Mouse (Mus musculus) thymus, adult 18-20 months (tissue): ENCODE data around the gene Npas3.

Experiments used
- DNase-seq, 2 experiments: peaks; one replicate each; pipeline ENCODE4 v3.0.0; 2022; ENCODE audit warnings: mixed read lengths in 2 of 2

The Npas3 gene

DNA sequence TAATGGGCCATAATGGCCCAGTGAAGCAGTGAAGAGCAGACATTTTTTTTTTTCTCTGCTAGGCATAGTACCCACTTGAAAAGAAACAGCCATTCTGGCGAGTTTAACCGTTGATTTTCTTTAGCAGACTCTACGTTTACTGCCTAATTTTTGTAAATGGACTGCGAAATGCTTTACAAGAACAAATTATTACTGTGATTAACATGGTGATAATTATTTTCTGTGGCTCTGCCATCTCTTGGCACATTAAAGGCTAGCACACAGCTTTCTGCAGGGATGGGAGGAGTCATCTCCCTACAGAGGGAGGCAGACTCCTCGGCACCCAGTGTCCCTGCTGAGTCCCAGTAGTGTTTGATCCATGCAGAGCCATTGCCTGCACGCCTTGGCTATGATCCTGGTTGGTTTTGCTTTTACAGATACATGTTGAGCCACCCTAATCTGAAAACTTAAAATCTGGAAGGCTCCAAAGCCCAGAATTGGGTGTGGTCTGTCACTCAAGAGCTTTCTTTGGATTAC lies 341.0 kb downstream of the Npas3 start:
- no peak for DNase-seq

DNA sequence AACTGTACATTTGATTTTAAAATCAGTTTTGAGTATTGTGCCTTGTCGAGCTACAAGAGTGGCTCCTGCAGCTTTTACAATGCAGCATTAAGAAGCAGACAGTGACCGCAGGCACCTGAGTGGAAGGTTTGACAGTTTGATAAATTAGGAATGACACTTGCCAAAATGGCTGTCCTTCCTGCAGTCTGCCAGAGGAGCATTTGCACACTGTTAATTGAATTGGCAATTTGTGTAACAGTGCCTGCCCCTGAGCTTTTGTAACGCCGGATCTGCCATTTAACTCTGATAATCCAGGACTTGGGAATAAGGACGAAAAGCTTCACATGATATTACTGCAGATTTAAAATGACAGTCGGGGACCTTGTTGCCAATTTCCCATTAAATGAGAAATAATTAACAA lies 357.2 kb downstream of the Npas3 start:
- DNase-seq: no peak

DNA sequence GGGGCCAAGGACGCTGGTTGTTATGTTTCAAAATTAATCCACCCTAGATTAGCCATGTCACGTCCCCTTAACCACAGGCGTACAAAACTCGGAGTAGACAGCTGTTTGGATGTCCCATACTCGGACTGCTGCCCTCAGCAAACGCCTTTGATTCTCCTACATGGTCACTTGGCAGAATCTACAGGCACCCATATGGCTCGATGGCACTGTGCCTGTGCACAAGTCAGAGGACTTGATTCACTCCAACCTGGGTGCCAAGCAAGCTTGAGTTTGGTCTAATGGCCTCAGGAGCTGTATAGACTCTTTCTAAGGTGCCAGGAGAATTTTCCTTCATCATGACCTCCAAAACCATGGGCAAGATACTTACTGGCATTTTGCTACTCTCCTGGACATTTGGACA lies 363.6 kb downstream of the Npas3 start:
- DNase-seq: no peak

GRCm38 (mm10) chr12:53621271-53621670 lies 372.8 kb downstream of the Npas3 start:
- DNase-seq: no peak

DNA sequence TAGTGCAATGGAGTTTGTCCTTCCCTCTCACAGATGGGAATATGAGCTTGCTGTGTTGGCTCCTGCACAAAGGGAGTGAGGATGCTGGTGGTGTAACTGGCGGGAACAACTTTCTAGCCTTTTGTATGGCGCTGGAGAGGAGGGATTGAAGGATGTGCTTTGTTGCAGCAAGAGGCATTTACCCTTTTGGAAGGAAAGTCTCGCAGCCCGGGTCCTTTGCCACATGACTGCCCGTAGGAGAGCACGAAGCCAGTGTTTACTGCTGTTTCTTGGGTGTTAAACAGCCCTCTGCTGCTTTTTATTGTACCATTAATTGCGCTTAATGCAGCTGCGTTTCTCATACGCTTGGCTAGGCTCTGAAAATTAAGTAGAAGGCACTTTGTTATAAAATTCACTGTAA lies 375.3 kb downstream of the Npas3 start:
- DNase-seq: no peak

DNA sequence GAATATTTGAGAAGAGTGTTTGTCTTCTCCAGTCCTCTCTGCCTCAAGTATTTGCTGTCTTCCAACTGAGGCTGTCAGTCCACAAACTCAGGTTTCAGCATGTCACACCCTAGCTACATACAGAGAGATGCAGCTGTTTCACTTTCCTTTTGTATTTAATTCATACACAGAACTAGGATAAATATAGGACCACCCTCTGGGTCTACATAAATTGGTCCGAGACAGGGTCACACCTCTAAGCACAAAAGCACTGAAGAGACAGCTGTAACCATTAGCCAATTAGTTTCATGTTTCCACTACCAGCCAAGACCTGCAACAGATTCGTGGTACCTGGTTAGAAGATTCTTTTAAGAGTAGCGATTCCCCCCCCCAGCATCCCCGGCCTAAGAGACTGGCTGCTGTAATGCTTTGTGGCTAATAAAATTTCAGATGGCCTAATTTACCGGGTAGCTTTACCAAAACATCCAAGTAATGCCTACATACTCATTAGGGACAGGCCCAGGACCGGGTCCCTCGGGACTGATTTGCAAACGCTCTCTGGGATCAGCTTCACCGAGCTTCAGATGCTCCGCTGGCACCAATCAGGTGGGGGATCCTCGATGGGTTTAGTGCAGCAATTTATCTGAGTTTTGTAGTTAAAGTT lies 376.0 kb downstream of the Npas3 start:
- DNase-seq: no peak

DNA sequence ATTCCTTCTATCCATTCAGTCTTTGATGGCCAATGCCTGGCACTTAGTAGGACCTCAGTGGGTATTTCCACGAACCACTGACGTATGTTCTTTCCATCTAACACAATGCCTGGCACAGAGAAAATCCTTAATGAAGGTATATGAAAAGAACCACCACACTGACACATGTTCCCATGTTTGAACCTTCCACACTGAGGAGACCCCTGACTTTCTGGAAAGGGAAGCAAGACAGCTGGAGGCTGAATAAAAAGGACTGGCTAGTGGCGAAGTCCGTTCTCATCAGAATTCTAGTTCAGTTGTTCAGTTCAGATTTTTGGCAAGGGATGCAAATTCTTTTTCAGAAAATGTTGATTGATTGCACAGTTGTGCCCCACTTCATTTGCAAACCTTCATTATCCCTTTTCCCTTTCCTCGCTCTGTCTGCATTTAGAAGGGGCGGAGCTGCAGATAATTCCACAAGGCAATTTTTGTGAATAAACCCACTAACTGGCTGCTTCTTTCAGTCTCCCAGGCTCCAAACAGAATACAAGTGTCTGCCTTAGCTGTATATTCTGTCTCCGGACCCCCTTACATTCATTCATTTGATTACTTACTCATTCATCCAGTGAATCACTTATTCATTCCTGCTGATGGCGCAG lies 381.1 kb downstream of the Npas3 start:
- no peak for DNase-seq

DNA sequence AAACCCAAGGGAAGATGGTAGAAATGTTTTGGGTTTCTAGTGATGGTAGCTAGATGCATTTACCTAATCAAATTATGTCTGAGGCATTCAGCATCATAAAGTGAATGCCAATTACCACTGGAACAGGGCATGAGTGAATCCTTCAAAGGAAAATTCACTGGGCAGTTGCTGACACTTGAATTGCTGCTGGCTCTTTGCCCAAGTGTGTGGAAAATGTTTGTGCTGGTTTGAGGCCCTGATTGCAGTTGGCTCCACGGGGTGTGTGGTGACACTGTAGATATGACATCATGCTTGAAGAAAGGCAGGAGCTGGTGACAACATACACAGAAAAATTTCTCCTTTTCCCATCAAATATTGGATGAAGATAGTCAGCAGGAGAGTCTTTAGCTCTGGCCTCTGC lies 382.1 kb downstream of the Npas3 start:
- no peak for DNase-seq

GRCm38 (mm10) chr12:53631315-53632106 lies 383.0 kb downstream of the Npas3 start:
- DNase-seq: no peak

DNA sequence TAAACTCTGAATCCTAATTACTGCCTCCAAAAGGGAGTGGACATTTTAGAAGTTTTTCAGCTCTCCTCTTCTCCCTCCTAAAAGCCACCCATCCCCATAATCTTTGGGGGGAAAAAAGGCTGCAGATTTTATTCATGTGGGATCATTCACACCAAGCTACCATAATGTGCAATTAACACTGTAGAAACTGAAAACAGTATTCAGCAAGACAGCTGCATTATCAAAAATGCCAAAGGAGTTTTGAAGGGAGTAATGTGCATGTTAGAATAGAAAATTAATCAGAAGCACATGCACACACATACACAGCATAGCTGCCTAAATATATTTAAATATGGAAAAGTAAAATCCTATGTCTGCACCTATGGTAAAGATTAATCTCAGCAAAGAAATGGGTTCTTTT lies 390.1 kb downstream of the Npas3 start:
- no peak for DNase-seq

DNA sequence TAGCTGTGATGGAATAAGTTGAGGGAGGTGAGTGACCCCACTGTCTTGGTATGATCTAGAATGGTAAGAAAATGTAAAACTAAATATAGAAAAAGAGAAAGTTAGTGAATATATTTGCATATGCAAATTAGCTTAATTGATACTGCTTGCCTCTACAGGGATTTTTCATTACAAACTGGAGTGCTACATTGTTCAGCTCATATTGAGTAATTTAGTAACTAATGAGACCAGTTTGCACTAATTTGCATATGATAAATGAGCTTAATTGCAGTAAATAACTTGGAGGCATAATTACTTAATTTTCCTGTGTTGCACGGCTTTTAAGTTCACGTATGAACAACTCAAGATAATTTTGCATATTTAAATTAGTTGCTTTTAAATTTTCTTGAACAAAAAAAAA lies 398.8 kb downstream of the Npas3 start:
- no peak for DNase-seq

DNA sequence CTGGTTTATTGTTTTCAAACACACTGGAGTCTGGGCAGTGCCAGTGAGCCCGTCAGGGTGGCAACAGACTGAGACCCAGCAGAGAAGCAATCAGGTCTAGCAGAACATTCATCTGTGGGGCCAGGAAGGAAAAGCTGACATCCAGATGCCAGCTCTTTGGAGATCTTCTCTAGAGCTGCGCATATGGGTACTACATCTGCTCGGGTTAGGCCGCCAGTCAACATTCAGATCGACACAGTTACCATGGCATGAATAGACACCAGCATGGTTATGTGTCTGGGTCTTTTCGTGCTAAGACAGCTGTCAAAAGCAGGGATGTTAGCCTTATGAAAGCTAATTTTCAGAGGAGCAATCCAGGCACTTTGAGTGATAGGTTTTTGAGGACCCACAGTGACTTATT lies 407.8 kb downstream of the Npas3 start:
- no peak for DNase-seq

- DNase-seq: no peak
These were observed 415.6 kb downstream of the Npas3 start for GRCm38 (mm10) chr12:53664084-53664483.

DNA sequence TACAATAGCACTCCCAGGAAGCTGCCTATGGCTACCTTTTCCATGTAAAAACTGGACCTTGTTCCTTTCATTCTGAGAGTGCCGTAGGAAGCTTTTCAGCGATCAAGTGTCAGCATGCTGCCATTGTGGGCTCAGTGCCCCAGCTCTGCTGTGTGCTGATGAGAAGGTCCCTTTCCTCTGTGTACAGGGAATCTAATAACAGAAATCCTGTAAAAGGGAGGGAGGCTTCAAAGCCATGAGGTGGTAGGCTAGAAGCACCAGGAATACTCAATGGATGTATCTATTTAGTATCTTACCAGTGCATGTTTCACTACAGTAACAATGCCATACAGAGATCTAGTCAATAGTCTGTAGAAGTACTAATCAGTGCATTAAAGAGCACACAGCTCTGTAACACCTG lies 423.4 kb downstream of the Npas3 start:
- DNase-seq: no peak

DNA sequence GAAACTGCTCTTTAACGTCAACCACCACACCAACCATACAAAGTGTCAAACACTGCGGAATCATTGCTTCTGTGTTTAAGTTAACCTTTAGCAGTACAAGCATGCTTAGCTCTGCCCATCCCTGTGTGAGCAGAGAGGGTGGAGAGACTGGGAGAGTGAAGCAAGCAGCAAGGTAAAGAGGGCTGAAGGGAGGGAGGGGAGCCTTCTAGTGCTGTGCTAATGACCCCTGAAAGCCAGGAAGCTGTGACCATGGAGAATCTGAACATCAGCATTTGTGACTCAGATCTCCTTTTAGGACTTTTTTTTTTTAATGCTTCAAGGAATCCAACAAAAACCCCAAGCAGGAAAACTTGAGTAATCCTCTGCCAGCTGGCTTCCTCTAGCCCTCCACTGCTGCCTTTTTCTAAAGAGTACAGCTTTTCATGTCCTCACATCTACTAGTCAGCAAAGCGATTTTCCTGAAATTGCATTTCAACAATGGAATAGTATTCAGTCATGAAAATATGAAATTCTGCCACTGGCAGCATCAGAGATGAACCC lies 428.7 kb downstream of the Npas3 start:
- no peak for DNase-seq

DNA sequence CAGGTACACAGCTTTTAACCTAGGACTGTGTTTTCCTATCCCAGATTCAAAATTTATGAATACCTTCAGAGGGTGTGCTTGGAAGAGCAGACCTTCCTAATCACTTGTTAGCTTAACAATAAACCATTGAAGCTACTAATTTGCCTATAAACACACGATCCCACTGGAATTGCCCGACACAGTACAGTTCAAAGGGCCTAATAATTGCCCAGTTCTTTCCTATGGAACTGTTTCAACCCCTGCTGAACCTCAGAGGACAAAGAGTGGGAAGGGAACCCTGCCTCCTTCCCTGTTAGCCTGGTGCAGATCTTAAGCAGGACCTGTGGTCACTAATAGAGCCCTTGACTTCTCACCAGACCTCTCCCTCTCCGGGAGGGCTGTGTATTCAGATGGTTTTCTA lies 429.7 kb downstream of the Npas3 start:
- no peak for DNase-seq

- DNase-seq: no peak
These were observed 430.7 kb downstream of the Npas3 start for GRCm38 (mm10) chr12:53679161-53679560.

- no peak for DNase-seq
These were observed 432.0 kb downstream of the Npas3 start for GRCm38 (mm10) chr12:53680501-53680900.

DNA sequence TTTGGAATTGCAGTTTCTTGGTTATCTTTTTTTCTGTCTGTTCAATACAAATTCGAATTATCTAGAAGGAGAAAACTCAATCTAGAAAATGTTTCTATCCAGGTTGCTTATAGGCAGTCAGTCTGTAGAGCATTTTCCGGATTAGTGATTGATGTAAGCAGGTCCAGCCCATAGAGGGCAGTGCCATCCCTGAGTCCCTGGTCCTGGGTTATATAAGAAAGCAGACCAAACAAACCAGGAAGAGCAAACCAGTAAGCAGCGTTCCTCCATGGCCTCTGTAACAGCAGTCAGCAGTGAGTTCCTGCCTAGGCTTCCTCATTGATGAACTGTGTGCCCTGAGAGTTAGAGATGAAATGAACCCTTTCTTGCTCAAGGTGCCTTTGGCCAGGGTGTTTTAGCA lies 433.6 kb downstream of the Npas3 start:
- no peak for DNase-seq

- DNase-seq: no peak
These were observed 444.0 kb downstream of the Npas3 start for GRCm38 (mm10) chr12:53692471-53692870.

- DNase-seq: no peak
These were observed 445.9 kb downstream of the Npas3 start for GRCm38 (mm10) chr12:53694346-53694745.

- no peak for DNase-seq
These were observed 446.8 kb downstream of the Npas3 start for GRCm38 (mm10) chr12:53695324-53695723.

GRCm38 (mm10) chr12:53697645-53698044 lies 449.2 kb downstream of the Npas3 start:
- DNase-seq: no peak
